Mouse (Mus musculus) MEL (cell line): Measurements from ENCODE around the gene Zfp106. TPM values are rescaled to one million over a fixed set of nuclear protein-coding genes. Genes with fewer than 3 reads are reported as not detected.

Experiments used
- DNase-seq: peaks from one replicate; pipeline ENCODE4 v3.0.0; 2011; ENCODE audit warnings: low read depth, low spot score
- H3K27ac ChIP-seq: 2 replicates; pipeline ENCODE4 v1.5.1; 2012; ENCODE audit warnings: low read depth, mild to moderate bottlenecking, control low read depth, low read length, moderate library complexity; ENCODE audit not compliant: control insufficient read depth
- H3K27me3 ChIP-seq, 2 experiments: fragments of 150-350 bp in 1 of 2; sonication (generic) in 1 of 2; 2 replicates each; pipeline ENCODE4 v1.6.1; 2012; ENCODE audit warnings: low read length in 2 of 2, mild to moderate bottlenecking in 2 of 2, improper control_type of control experiment in 1 of 2, moderate library complexity in 1 of 2; ENCODE audit not compliant: insufficient read depth in 2 of 2, control insufficient read depth in 1 of 2
- H3K36me3 ChIP-seq, 2 experiments: 2 replicates each; pipeline ENCODE4 v1.6.1; 2012 to 2014; ENCODE audit warnings: low read length in 2 of 2, improper control_type of control experiment in 1 of 2, inconsistent platforms in 1 of 2, mild to moderate bottlenecking in 1 of 2; ENCODE audit not compliant: insufficient read depth in 2 of 2, control insufficient read depth in 1 of 2
- H3K4me1 ChIP-seq, 2 experiments: fragments of 150-350 bp in 1 of 2; sonication (generic) in 1 of 2; 2 replicates each; pipeline ENCODE4 v1.6.1; 2012; ENCODE audit warnings: low read length in 2 of 2, improper control_type of control experiment in 1 of 2, mild to moderate bottlenecking in 1 of 2; ENCODE audit not compliant: insufficient read depth in 2 of 2, control insufficient read depth in 1 of 2
- H3K4me3 ChIP-seq, 2 experiments: fragments of 150-350 bp in 1 of 2; sonication (generic) in 1 of 2; 2 replicates each; pipeline ENCODE4 v1.5.1; 2012; ENCODE audit warnings: low read depth in 2 of 2, low read length in 2 of 2, mild to moderate bottlenecking in 2 of 2, moderate library complexity in 2 of 2, control low read depth in 1 of 2, improper control_type of control experiment in 1 of 2; ENCODE audit not compliant: control insufficient read depth in 1 of 2, insufficient read depth in 1 of 2
- H3K79me2 ChIP-seq: 2 replicates; pipeline ENCODE4 v1.6.1; 2012; ENCODE audit warnings: mild to moderate bottlenecking, low read length, moderate library complexity; ENCODE audit not compliant: control insufficient read depth, poor library complexity, insufficient read depth
- H3K9ac ChIP-seq: 2 replicates; pipeline ENCODE4 v1.6.1; 2012; ENCODE audit warnings: low read depth, mild to moderate bottlenecking, control low read depth, low read length, moderate library complexity; ENCODE audit not compliant: control insufficient read depth, poor library complexity, severe bottlenecking
- H3K9me3 ChIP-seq: fragments of 150-350 bp; sonication (generic); replicated peaks from 2 replicates; pipeline ENCODE4 v1.6.1; 2012; ENCODE audit warnings: mild to moderate bottlenecking, low read length, improper control_type of control experiment, moderate library complexity; ENCODE audit not compliant: insufficient read depth
- CHD1 ChIP-seq: IDR thresholded peaks from 2 replicates; pipeline ENCODE4 v1.6.1; 2012; ENCODE audit warnings: low read depth, mild to moderate bottlenecking, inconsistent platforms, low read length, improper control_type of control experiment
- CHD2 ChIP-seq: IDR thresholded peaks from 2 replicates; pipeline ENCODE4 v1.6.1; 2011; ENCODE audit warnings: low read length, improper control_type of control experiment
- CTCF ChIP-seq, 3 experiments: IDR thresholded peaks in 2 of 3; conservative IDR thresholded peaks in 1 of 3; 2 replicates each; pipeline ENCODE4 v1.5.1; 2011 to 2012; ENCODE audit warnings: low read length in 3 of 3, low read depth in 2 of 3, mild to moderate bottlenecking in 2 of 3, improper control_type of control experiment in 1 of 3, inconsistent platforms in 1 of 3, mixed read lengths in 1 of 3, moderate library complexity in 1 of 3; ENCODE audit not compliant: control insufficient read depth in 1 of 3, insufficient read depth in 1 of 3, poor library complexity in 1 of 3, severe bottlenecking in 1 of 3
- EP300 ChIP-seq, 2 experiments: IDR thresholded peaks; 2 replicates each; pipeline ENCODE4 v1.6.1; 2011; ENCODE audit warnings: improper control_type of control experiment in 2 of 2, low read length in 2 of 2, low read depth in 1 of 2, mild to moderate bottlenecking in 1 of 2
- ETS1 ChIP-seq: IDR thresholded peaks from 2 replicates; pipeline ENCODE4 v1.6.1; 2012; ENCODE audit warnings: low read depth, mild to moderate bottlenecking, inconsistent platforms, low read length, improper control_type of control experiment, moderate library complexity
- GATA1 ChIP-seq: IDR thresholded peaks from 2 replicates; pipeline ENCODE4 v1.6.1; 2011; ENCODE audit warnings: low read depth, low read length, improper control_type of control experiment
- JUND ChIP-seq: IDR thresholded peaks from 2 replicates; pipeline ENCODE4 v1.6.1; 2011; ENCODE audit warnings: low read depth, mild to moderate bottlenecking, improper control_type of control experiment, low read length
- MAZ ChIP-seq: IDR thresholded peaks from 2 replicates; pipeline ENCODE4 v1.6.1; 2012; ENCODE audit warnings: low read depth, mild to moderate bottlenecking, inconsistent platforms, low read length, improper control_type of control experiment
- MEF2A ChIP-seq: IDR thresholded peaks from 2 replicates; pipeline ENCODE4 v1.6.1; 2014; ENCODE audit warnings: low read depth, mild to moderate bottlenecking, inconsistent platforms, low read length, improper control_type of control experiment; ENCODE audit not compliant: poor library complexity, insufficient replicate concordance, severe bottlenecking; ENCODE audit errors: extremely low read depth
- MXI1 ChIP-seq: IDR thresholded peaks from 2 replicates; pipeline ENCODE4 v1.6.1; 2011; ENCODE audit warnings: mild to moderate bottlenecking, low read depth, low read length, improper control_type of control experiment
- MYC ChIP-seq: IDR thresholded peaks from 2 replicates; pipeline ENCODE4 v1.6.1; 2011; ENCODE audit warnings: low read depth, mild to moderate bottlenecking, low read length, improper control_type of control experiment, moderate library complexity
- POLR2AphosphoS5 ChIP-seq: IDR thresholded peaks from 2 replicates; pipeline ENCODE4 v1.6.1; 2012; ENCODE audit warnings: low read depth, borderline replicate concordance, mild to moderate bottlenecking, inconsistent platforms, low read length, moderate library complexity, mixed read lengths
- RCOR1 ChIP-seq: IDR thresholded peaks from 2 replicates; pipeline ENCODE4 v1.6.1; 2012; ENCODE audit warnings: low read depth, mild to moderate bottlenecking, inconsistent platforms, low read length, improper control_type of control experiment
- SIN3A ChIP-seq: IDR thresholded peaks from 2 replicates; pipeline ENCODE4 v1.6.1; 2012; ENCODE audit warnings: low read length, improper control_type of control experiment, inconsistent platforms
- SMC3 ChIP-seq: IDR thresholded peaks from 2 replicates; pipeline ENCODE4 v1.6.1; 2011; ENCODE audit warnings: low read depth, low read length, improper control_type of control experiment
- TAL1 ChIP-seq: IDR thresholded peaks from 2 replicates; pipeline ENCODE4 v1.6.1; 2012; ENCODE audit warnings: mild to moderate bottlenecking, inconsistent platforms, low read length, moderate library complexity, mixed read lengths
- TCF12 ChIP-seq: IDR thresholded peaks from 2 replicates; pipeline ENCODE4 v1.6.1; 2014; ENCODE audit warnings: low read depth, mild to moderate bottlenecking, inconsistent platforms, low read length, improper control_type of control experiment, moderate library complexity
- UBTF ChIP-seq: IDR thresholded peaks from 2 replicates; pipeline ENCODE4 v1.6.1; 2012; ENCODE audit warnings: low read depth, mild to moderate bottlenecking, inconsistent platforms, low read length, improper control_type of control experiment, moderate library complexity, borderline replicate concordance; ENCODE audit not compliant: insufficient read depth
- USF2 ChIP-seq, 2 experiments: IDR thresholded peaks; 2 replicates each; pipeline ENCODE4 v1.6.1; 2011 to 2012; ENCODE audit warnings: improper control_type of control experiment in 2 of 2, low read length in 2 of 2, borderline replicate concordance in 1 of 2, inconsistent platforms in 1 of 2, low read depth in 1 of 2, mild to moderate bottlenecking in 1 of 2; ENCODE audit not compliant: insufficient read depth in 1 of 2
- ZC3H11A ChIP-seq: IDR thresholded peaks from 2 replicates; pipeline ENCODE4 v1.6.1; 2012; ENCODE audit warnings: low read depth, mild to moderate bottlenecking, inconsistent platforms, low read length, improper control_type of control experiment
- ZKSCAN1 ChIP-seq: IDR thresholded peaks from 2 replicates; pipeline ENCODE4 v1.6.1; 2012; ENCODE audit warnings: low read depth, mild to moderate bottlenecking, inconsistent platforms, low read length, improper control_type of control experiment, moderate library complexity
- ZNF384 ChIP-seq: IDR thresholded peaks from 2 replicates; pipeline ENCODE4 v1.6.1; 2012; ENCODE audit warnings: low read depth, mild to moderate bottlenecking, inconsistent platforms, low read length, improper control_type of control experiment
- polyA plus RNA-seq, 2 experiments: library from polyadenylated mRNA; stranded (reverse) in 1 of 2; unstranded in 1 of 2; fragments of >175 nt in 1 of 2; fragments of >200 nt in 1 of 2; gene quantifications; 2 replicates each; pipeline versions ENCODE4 v1.2.1 to v1.2.4; 2012; ENCODE audit warnings: low replicate concordance in 2 of 2, low read depth in 1 of 2; ENCODE audit not compliant: insufficient read length in 2 of 2, insufficient read depth in 1 of 2, missing spikeins in 1 of 2
- total RNA-seq: library from RNA; depleted of rRNA; stranded (reverse); fragments of 300-350 nt; gene quantifications from 2 replicates; pipeline ENCODE4 v1.2.3, GENCODE M21; 2012

Zfp106 gene
- total and polyA plus RNA-seq, 3 experiments = 63.9 to 130 (median 80.6) TPM

- H3K4me1 ChIP-seq = no peaks in the 10 kb centered on the region
- H3K27ac ChIP-seq = no peak overlapping the region
- H3K9me3 ChIP-seq = no peaks in the 10 kb centered on the region
- no peak overlapping the region for H3K4me3 ChIP-seq
- no peak for DNase-seq
- H3K27me3 ChIP-seq = no peaks in the 10 kb centered on the region
- H3K79me2 ChIP-seq = no peaks in the 10 kb centered on the region
- no peak for TF ChIP-seq ZKSCAN1
- TF ChIP-seq TCF12 = no peak
- TF ChIP-seq MYC = no peak
- TF ChIP-seq UBTF = no peak
- no peak for TF ChIP-seq EP300 (IDR thresholded peaks at IDR 0.05; ENCODE audit: low read depth in 1 of 2, low read length in 2 of 2)
- TF ChIP-seq SMC3 = no peak
- TF ChIP-seq SIN3A = no peak
- TF ChIP-seq USF2 (IDR thresholded peaks at IDR 0.05; ENCODE audit: borderline replicate concordance in 1 of 2, insufficient read depth in 1 of 2, low read depth in 1 of 2, low read length in 2 of 2) = no peak
- TF ChIP-seq CHD2 = no peak
- no peak for TF ChIP-seq JUND
- TF ChIP-seq CTCF (IDR thresholded peaks at IDR 0.05 in 2 of 3, conservative IDR thresholded peaks at IDR 0.05 in 1 of 3; ENCODE audit: control insufficient read depth in 1 of 3, insufficient read depth in 1 of 3, low read depth in 2 of 3, low read length in 3 of 3, poor library complexity in 1 of 3, severe bottlenecking in 1 of 3) = no peak
- no peak for TF ChIP-seq TAL1
- no peak for TF ChIP-seq GATA1
- TF ChIP-seq ZNF384 = no peak
- no peak for TF ChIP-seq MXI1
- no peak for TF ChIP-seq ETS1
- H3K9ac ChIP-seq = no peak overlapping the region
- H3K36me3 ChIP-seq = 0 out of 4 replicates have a peak, but pooled peaks cover 0 to 2% of the 10 kb centered on the region in 2 experiments
These were observed 61.0 kb downstream of the Zfp106 start for GRCm38 (mm10) chr2:120502605-120502990.

- H3K4me1 ChIP-seq = no peaks in the 10 kb centered on the region
- H3K27ac ChIP-seq = no peak overlapping the region
- H3K27me3 ChIP-seq = no peaks in the 10 kb centered on the region
- H3K9ac ChIP-seq = no peak overlapping the region
- 0 out of 4 replicates have a peak, but pooled peaks cover 0 to 2% of the 10 kb centered on the region in 2 experiments for H3K36me3 ChIP-seq
- no peaks in the 10 kb centered on the region for H3K79me2 ChIP-seq
- H3K4me3 ChIP-seq = no peak overlapping the region
- TF ChIP-seq MEF2A (no peak), RCOR1 (no peak), POLR2AphosphoS5 (no peak), UBTF (no peak), TAL1 (no peak), MAZ (no peak), ETS1 (no peak), ZC3H11A (no peak), CHD1 (no peak), SIN3A (no peak)
- TF ChIP-seq, all 39 proteins: peak for 0
- no peaks in the 10 kb centered on the region for H3K9me3 ChIP-seq
- no peak for DNase-seq
These were observed 61.6 kb downstream of the Zfp106 start for GRCm38 (mm10) chr2:120501931-120502604.
